Mouse (Mus musculus) kidney, embryonic 14.5 days (tissue): Measurements from ENCODE around the gene Fam57a. TPM values are rescaled to one million over a fixed set of nuclear protein-coding genes. Genes with fewer than 3 reads are reported as not detected.
"Not testable (repeated sequence)": the region's sequence is repeated elsewhere in the genome, so short reads cannot be mapped to it uniquely, and the experiment has no call there.

Experiments
- ATAC-seq: fragments of 200-750 bp; cut with Nextera tagmentation; 2 replicates; pipeline ENCODE4 v1.8.0; 2017; ENCODE audit warnings: moderate number of reproducible peaks, mild to moderate bottlenecking, moderate TSS enrichment, moderate library complexity; ENCODE audit not compliant: low FRiP score, low TSS enrichment
- H3K27ac ChIP-seq: fragments of 300-500 bp; sonication (generic); 2 replicates; pipeline ENCODE4 v1.5.1; 2014; ENCODE audit warnings: low read depth, mild to moderate bottlenecking, low read length, moderate library complexity, mixed read lengths
- H3K27me3 ChIP-seq: fragments of 300-500 bp; sonication (generic); 2 replicates; pipeline ENCODE4 v1.6.1; 2014; ENCODE audit warnings: mild to moderate bottlenecking, low read length; ENCODE audit not compliant: control insufficient read depth, insufficient read depth
- H3K36me3 ChIP-seq: fragments of 300-500 bp; sonication (generic); 2 replicates; pipeline ENCODE4 v1.6.1; 2014; ENCODE audit warnings: low read length, mixed read lengths; ENCODE audit not compliant: control insufficient read depth, insufficient read depth
- H3K4me1 ChIP-seq: fragments of 300-500 bp; sonication (generic); 2 replicates; pipeline ENCODE4 v1.6.1; 2014; ENCODE audit warnings: low read length, mixed read lengths; ENCODE audit not compliant: control insufficient read depth, insufficient read depth
- H3K4me2 ChIP-seq: fragments of 300-500 bp; sonication (generic); replicated peaks from 2 replicates; pipeline ENCODE4 v1.6.1; 2014; ENCODE audit warnings: low read depth, mild to moderate bottlenecking, low read length
- H3K4me3 ChIP-seq: fragments of 300-500 bp; sonication (generic); 2 replicates; pipeline ENCODE4 v1.5.1; 2014; ENCODE audit warnings: mild to moderate bottlenecking, low read length
- H3K9ac ChIP-seq: fragments of 300-500 bp; sonication (generic); 2 replicates; pipeline ENCODE4 v1.6.1; 2014; ENCODE audit warnings: low read depth, mild to moderate bottlenecking, low read length, moderate library complexity
- H3K9me3 ChIP-seq: fragments of 300-500 bp; sonication (generic); 2 replicates; pipeline ENCODE4 v1.6.1; 2016; ENCODE audit warnings: low read length; ENCODE audit not compliant: control insufficient read depth
- WGBS: fragments of 180-500 bp; shearing (Covaris S2); extraction: QIAGEN DNeasy Blood & Tissue Kit; methylation state at CpG from one replicate; pipeline ENCODE4 v1.1.7; 2014; 5-methylcytosine and 5-hydroxymethylcytosine counted together
- polyA plus RNA-seq: library from polyadenylated mRNA; unstranded; fragments of >200 nt; fragmentation: Nextera tagmentation; extraction: Ambion mirVana; gene quantifications from 2 replicates; pipeline ENCODE4 v1.2.1, GENCODE M21; 2014

Gene Fam57a
- polyA plus RNA-seq, 1 experiment from 2014 or later: 26.5 TPM

DNA sequence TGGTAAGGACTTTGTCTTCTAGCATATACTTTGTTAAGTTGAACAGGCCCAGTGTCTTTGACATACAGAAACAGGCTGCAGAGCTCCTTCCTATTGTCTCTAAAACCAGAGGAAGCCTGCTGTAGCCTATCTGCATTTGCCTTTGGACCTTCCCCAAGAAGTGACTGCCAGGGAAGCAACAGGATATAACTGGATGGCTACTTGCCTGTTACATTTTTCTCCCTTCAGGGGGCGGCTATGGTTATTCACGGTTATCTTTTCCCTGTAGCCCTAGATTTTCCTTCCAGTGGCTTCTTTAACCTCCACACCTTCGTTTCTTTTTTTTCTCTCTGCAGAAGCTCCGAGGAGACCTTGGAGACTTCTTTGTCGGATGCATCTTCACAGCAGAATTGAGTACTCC, 27.3 kb downstream of the Fam57a start:
- Histone ChIP-seq H3K4me2 (no peak overlapping the region), H3K4me3 (no peak overlapping the region), H3K27me3 (no peaks in the 10 kb centered on the region), H3K27ac (no peak overlapping the region), H3K9ac (no peak overlapping the region), H3K4me1 (0 out of 2 replicates have a peak, but pooled peaks cover 9% of the 10 kb centered on the region), H3K36me3 (peaks cover 43% of the 10 kb centered on the region), H3K9me3 (no peaks in the 10 kb centered on the region)
- WGBS: 86% methylated on average over 5 of the region's 5 CpGs
- ATAC-seq: no peak

DNA sequence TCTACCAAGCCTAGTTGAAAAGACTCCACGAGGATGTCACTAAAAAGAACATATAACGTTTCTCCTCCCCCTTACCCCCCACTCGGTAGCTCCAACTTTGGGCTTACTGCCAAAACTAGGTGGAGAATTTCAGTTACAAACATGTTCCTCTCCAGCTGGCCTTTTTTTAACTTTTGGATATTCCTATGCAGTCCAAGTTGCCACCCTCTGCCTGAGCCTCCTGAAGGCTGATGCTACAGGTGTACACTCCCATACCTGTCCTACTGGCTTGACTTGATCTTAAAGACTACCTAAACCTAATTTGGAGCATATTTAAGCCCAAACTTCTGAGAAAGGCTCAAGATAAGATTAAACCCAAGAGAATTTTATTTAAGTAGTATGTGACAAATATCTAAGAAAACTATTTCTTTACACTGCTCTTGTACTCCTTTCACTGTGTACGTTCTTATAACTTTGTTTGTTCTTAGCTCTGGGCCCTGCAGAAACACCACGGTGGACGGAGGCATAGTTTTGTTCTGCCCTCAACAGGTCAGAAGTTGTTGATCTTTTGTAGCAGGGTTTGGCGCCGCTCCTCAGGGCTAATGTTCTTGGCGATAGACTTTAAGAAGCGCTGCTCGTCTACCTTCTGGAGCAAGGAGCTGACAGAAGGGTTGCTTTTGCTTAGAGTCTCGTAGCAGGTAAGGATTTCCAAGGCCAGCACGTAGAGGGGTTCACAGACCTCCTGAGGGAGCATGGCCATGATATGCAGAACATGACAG, 30.9 kb downstream of the Fam57a start:
- peaks cover 57% of the 10 kb centered on the region for H3K36me3 ChIP-seq
- no peaks in the 10 kb centered on the region for H3K4me1 ChIP-seq

DNA sequence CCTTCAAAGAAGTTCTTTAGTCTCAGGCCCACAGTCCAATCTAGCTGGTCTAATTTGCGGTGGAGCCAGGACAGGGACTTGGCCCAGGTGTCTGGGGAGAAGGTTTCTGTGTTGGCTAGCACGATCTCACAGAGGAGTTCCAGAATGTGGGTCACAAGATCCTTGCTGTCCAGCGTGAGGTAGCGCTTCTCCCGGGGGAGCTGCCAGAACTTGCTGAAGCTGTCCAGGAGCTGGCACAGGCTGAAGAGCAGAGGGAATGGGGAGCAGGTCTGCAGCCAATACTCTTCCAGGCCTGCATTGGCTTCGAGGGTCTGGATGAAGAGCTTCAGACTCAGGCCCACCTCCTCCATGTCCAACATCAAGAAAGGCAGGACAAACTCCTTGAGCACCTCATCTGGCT, 32.1 kb downstream of the Fam57a start:
- not testable (repeated sequence) for H3K4me1 ChIP-seq, ATAC-seq, H3K9ac ChIP-seq, H3K27ac ChIP-seq, H3K4me2 ChIP-seq, H3K9me3 ChIP-seq, H3K4me3 ChIP-seq, H3K27me3 ChIP-seq
- WGBS: 89% methylated on average over 3 of the region's 6 CpGs
- peaks cover 51% of the 10 kb centered on the region for H3K36me3 ChIP-seq

More for the DNA sequence above, 30.9 kb downstream of the Fam57a start:
- no peak overlapping the region for H3K4me2 ChIP-seq
- WGBS: 87% methylated on average over 13 of the region's 13 CpGs
- no peaks in the 10 kb centered on the region for H3K9me3 ChIP-seq
- no peak overlapping the region for H3K9ac ChIP-seq
- no peak overlapping the region for H3K4me3 ChIP-seq
- no peaks in the 10 kb centered on the region for H3K27me3 ChIP-seq
- no peak overlapping the region for H3K27ac ChIP-seq
- ATAC-seq: no peak

DNA sequence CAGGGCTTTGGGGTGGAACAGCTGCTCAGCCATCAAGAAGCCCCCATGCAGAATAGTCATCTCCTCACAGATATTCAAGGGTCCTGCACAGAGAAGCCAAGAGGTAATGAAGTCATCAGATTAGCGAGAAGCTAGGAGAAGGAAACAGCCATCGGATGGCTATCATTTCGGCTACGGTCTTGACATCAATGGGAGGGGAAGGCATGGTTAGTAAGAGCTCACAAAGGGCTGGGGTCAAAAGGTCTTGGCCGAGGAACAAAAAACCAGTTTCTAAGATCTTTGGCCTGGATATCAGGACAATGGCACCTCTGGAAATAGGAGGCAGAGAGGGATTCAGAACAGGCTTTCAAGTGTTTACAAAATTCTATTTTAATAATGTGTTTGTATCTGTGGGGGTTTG, 34.4 kb downstream of the Fam57a start:
- ATAC-seq: no peak
- Histone ChIP-seq H3K4me1 (peaks cover 6% of the 10 kb centered on the region; the same call in 1 of the 2 replicates), H3K27ac (no peak overlapping the region), H3K4me2 (no peak overlapping the region), H3K9me3 (no peaks in the 10 kb centered on the region), H3K9ac (no peak overlapping the region), H3K27me3 (no peaks in the 10 kb centered on the region), H3K4me3 (no peak overlapping the region), H3K36me3 (peaks cover 32% of the 10 kb centered on the region)
- WGBS: 83% methylated on average over 5 of the region's 5 CpGs

DNA sequence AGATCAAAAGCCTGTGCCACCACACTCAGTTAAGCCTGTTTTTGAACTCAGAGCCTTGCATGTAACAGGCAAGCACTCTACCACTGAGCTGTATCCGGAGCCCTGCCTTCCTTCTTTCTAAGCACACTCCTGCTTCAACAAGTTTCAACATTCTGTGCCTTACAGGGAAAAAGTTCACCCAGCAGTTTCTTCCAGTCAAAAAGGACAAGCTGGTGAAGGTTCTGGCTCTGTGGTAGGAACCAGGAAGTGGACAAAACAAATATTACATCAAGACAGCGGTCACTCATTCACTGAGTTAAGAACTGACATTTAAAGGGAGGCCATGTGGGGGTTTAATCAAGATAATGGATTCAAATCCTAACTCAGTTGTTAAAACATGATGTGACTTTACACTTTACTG, 35.5 kb downstream of the Fam57a start:
- peaks cover 6% of the 10 kb centered on the region; the same call in 1 of the 2 replicates for H3K4me1 ChIP-seq
- no peak overlapping the region for H3K4me3 ChIP-seq
- H3K36me3 ChIP-seq: peaks cover 25% of the 10 kb centered on the region
- H3K27ac ChIP-seq: no peak overlapping the region
- WGBS: 93% methylated on average over 2 of the region's 2 CpGs
- no peak for ATAC-seq
- no peak overlapping the region for H3K9ac ChIP-seq
- H3K9me3 ChIP-seq: no peaks in the 10 kb centered on the region
- no peaks in the 10 kb centered on the region for H3K27me3 ChIP-seq
- no peak overlapping the region for H3K4me2 ChIP-seq

DNA sequence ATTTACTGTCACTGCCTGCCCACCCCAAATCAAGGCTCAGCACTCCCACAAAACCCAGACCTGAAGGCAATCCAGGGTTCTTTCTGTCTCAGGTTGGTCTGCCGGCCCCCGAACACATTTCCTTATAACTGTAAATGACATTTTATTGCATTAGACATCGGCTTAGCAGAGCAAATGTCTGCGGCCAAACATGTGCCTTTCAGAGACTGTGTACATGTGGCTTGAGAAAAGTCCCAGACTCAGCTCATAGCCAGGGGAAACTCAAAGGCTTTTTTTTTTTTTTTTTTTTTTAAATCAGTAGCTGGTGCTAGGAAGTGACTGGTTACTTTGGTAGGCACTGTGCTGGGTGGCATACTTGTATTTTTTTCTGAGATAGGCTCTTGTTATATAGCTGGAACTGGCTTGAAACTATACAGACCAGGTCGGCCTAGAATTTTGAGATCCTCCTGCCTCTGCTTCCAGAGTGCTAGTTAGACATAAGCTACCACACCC, 36.6 kb downstream of the Fam57a start:
- peak overlapping the region; percentile 95 for H3K9ac ChIP-seq
- ATAC-seq: no peak
- peak overlapping the region; percentile 52 for H3K4me2 ChIP-seq
- H3K27ac ChIP-seq: no peak overlapping the region
- H3K27me3 ChIP-seq: no peaks in the 10 kb centered on the region
- peak overlapping the region; percentile 87; the same call in 1 of the 2 replicates for H3K4me3 ChIP-seq
- H3K36me3 ChIP-seq: peaks cover 31% of the 10 kb centered on the region
- WGBS: 92% methylated on average over 5 of the region's 5 CpGs
- H3K4me1 ChIP-seq: peaks cover 6% of the 10 kb centered on the region; the same call in 1 of the 2 replicates
- H3K9me3 ChIP-seq: no peaks in the 10 kb centered on the region

DNA sequence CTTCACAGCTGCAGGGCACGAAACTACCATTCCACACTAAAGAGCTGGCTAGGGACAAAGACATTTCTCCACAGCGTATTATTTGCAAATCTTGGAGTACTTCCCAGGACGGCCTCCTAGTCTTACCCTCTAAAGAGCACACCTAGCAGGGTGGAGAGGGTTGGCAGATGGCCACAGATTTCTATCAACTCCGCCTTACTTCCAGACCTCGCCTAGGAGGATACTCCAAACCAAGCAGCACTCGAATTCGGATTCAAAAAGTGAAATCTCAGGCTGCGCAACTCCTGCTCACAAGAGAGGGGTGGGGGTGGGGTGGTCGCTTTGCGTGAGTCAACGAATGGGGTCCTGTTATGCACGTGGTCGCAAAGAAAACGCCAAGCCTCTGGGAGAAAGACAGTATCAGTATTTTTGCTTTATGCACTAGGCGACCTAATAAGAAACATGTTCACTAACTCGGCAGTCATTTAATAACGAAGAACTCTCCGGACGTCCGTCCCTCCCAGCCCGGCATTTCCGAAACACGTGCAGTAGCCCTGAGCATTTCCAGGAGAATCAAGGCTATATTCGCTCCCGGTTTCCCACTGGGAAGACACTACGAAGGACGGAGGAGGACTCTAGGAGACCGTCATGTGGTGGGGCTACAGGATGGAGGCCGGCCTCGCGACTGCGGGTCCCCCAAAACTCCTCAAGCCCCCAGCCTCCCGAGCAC, 37.4 kb downstream of the Fam57a start:
- 3% methylated on average over 33 of the region's 33 CpGs for WGBS
- peaks cover 35% of the 10 kb centered on the region for H3K36me3 ChIP-seq
- ATAC-seq: peak; percentile 17; the same call in 1 of the 2 replicates

DNA sequence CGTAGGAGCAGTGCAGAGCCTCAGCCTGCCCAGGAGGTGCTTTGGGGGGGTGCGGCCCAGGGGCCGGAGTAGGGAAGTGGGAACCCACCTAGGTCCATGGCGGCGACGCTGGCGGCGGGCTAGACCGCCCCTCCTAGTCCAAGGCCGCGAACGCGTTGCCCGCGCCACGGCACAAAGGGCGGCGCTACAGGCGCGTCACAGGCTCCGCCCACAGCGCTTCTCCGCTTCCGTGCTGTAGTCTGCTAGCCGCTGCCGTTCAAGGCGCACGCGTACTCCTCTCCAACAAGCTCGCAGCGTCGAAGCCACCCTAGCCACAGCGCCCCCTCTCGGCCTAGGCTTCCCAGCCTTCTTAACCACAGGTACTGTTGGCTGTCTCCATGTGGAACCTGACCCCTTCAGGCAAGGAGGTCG, 37.9 kb downstream of the Fam57a start, which contains the start of the genes Dbil5 and Gemin4:
TSS of gene Dbil5 (plus strand) at position 219 of the 411 bp plus-strand sequence.
TSS of gene Gemin4 (minus strand) at position 275 of the 411 bp plus-strand sequence.
- peak within 1 kb of the TSS; percentile 88 for H3K27ac ChIP-seq
- whole genome bisulfite sequencing: 0% methylated on average over 35 of the region's 35 CpGs

More for the DNA sequence above, 37.4 kb downstream of the Fam57a start:
- peak overlapping the region; percentile 88 for H3K27ac ChIP-seq
- peak overlapping the region; percentile 87 for H3K4me3 ChIP-seq
- H3K4me2 ChIP-seq: peak overlapping the region; percentile 52
- no peaks in the 10 kb centered on the region for H3K27me3 ChIP-seq
- H3K4me1 ChIP-seq: peaks cover 6% of the 10 kb centered on the region; the same call in 1 of the 2 replicates
- peak overlapping the region; percentile 95 for H3K9ac ChIP-seq
- H3K9me3 ChIP-seq: no peaks in the 10 kb centered on the region

More for the DNA sequence above, 37.9 kb downstream of the Fam57a start, which contains the start of the genes Dbil5 and Gemin4:
- Histone ChIP-seq H3K4me3 (peak within 1 kb of the TSS; percentile 87), H3K4me2 (peak within 1 kb of the TSS; percentile 52), H3K9ac (peak within 1 kb of the TSS; percentile 95), H3K4me1 (peaks cover 6% of the 10 kb centered on the region; the same call in 1 of the 2 replicates), H3K27me3 (no peaks in the 10 kb centered on the region), H3K36me3 (peaks cover 33% of the 10 kb centered on the region), H3K9me3 (no peaks in the 10 kb centered on the region)
- peak; percentile 97 for ATAC-seq
